Mouse (Mus musculus) thymus, postnatal 4 days (tissue): ENCODE data around the gene Olfr1282.
"Not testable (repeated sequence)": the region's sequence is repeated elsewhere in the genome, so short reads cannot be mapped to it uniquely, and the experiment has no call there.

Source experiments
- DNase-seq: peaks from one replicate; pipeline ENCODE4 v3.0.0; 2021

The Olfr1282 gene

GRCm38 (mm10) chr2:111335976-111336375 is at the start of gene Olfr1282:
Olfr1282 (minus strand) TSS chr2:111336076.
- DNase-seq: no peak

- DNase-seq: no peak
Observed at GRCm38 (mm10) chr2:111375222-111375621, 39.3 kb upstream of the Olfr1282 start, which contains the start of gene Olfr1284. Olfr1284 (plus strand) TSS chr2:111375522.

- no peak for DNase-seq
Observed at GRCm38 (mm10) chr2:111366490-111366889, 30.6 kb upstream of the Olfr1282 start, which contains the start of gene Olfr1283. Olfr1283 (plus strand) TSS chr2:111366790.

GRCm38 (mm10) chr2:111333721-111334120 is 2.2 kb downstream of the Olfr1282 start:
- DNase-seq: not testable (repeated sequence)

GRCm38 (mm10) chr2:111326220-111326619 is 9.7 kb downstream of the Olfr1282 start, which contains the start of gene Olfr1281:
Olfr1281 (plus strand) TSS chr2:111326520.
- DNase-seq: no peak

GRCm38 (mm10) chr2:111313717-111314116 is 22.2 kb downstream of the Olfr1282 start, which contains the start of gene Olfr1280:
Olfr1280 (plus strand) TSS chr2:111314017.
- no peak for DNase-seq

- no peak for DNase-seq
Observed at GRCm38 (mm10) chr2:111300374-111300773, 35.5 kb downstream of the Olfr1282 start, which contains the start of gene Olfr1279. Olfr1279 (plus strand) TSS chr2:111300635.

- no peak for DNase-seq
Observed at GRCm38 (mm10) chr2:111298541-111298940, 37.3 kb downstream of the Olfr1282 start.

GRCm38 (mm10) chr2:111289836-111290235 is 46.0 kb downstream of the Olfr1282 start, which contains the start of gene Olfr1278:
Olfr1278 (plus strand) TSS chr2:111290136.
- DNase-seq: no peak
